Mouse (Mus musculus): ENCODE data around the gene Fgfr2. TPM values are rescaled to one million over a fixed set of nuclear protein-coding genes. Genes with fewer than 3 reads are reported as not detected.

Gene Fgfr2
- polyA plus RNA-seq, 1 experiment = 114 TPM

GRCm38 (mm10) chr7:132823832-132824231 is 299.3 kb downstream of the Fgfr2 start:
- peaks cover 2% of the 10 kb centered on the region; the same call in 1 of the 2 replicates for H3K4me1 ChIP-seq (ENCODE audit: control insufficient read depth, insufficient read depth, low read length)
- DNase-seq = no peak
- no peak for TF ChIP-seq CTCF (IDR thresholded peaks at IDR 0.05; ENCODE audit: insufficient read depth, low read length)
- no peak for TF ChIP-seq POLR2A (IDR thresholded peaks at IDR 0.05; ENCODE audit: borderline replicate concordance, extremely low read depth, low read depth, low read length)
- no peak overlapping the region for H3K4me3 ChIP-seq (replicated peaks; ENCODE audit: extremely low read depth, low read depth, low read length)

- H3K4me3 ChIP-seq (replicated peaks; ENCODE audit: extremely low read depth, low read depth, low read length) = no peak overlapping the region
- TF ChIP-seq CTCF (IDR thresholded peaks at IDR 0.05; ENCODE audit: insufficient read depth, low read length) (no peak), POLR2A (IDR thresholded peaks at IDR 0.05; ENCODE audit: borderline replicate concordance, extremely low read depth, low read depth, low read length) (no peak)
- no peak for DNase-seq
- WGBS = 48% methylated on average over 3 of the region's 3 CpGs
- H3K4me1 ChIP-seq (ENCODE audit: control insufficient read depth, insufficient read depth, low read length) = peaks cover 2% of the 10 kb centered on the region; the same call in 1 of the 2 replicates
Measured at GRCm38 (mm10) chr7:132820692-132821091, 302.5 kb downstream of the Fgfr2 start.

- TF ChIP-seq POLR2A (IDR thresholded peaks at IDR 0.05; ENCODE audit: borderline replicate concordance, extremely low read depth, low read depth, low read length) (no peak), CTCF (IDR thresholded peaks at IDR 0.05; ENCODE audit: insufficient read depth, low read length) (no peak)
- WGBS = 96% methylated on average over 6 of the region's 6 CpGs
- H3K4me3 ChIP-seq (replicated peaks; ENCODE audit: extremely low read depth, low read depth, low read length) = no peak overlapping the region
Measured at GRCm38 (mm10) chr7:132817056-132817455, 306.1 kb downstream of the Fgfr2 start.

GRCm38 (mm10) chr7:132816528-132816927 is 306.6 kb downstream of the Fgfr2 start:
- Histone ChIP-seq H3K4me3 (replicated peaks; ENCODE audit: extremely low read depth, low read depth, low read length) (no peak overlapping the region), H3K4me1 (ENCODE audit: control insufficient read depth, insufficient read depth, low read length) (peaks cover 2% of the 10 kb centered on the region; the same call in 1 of the 2 replicates)
- TF ChIP-seq CTCF (IDR thresholded peaks at IDR 0.05; ENCODE audit: insufficient read depth, low read length) = no peak
- TF ChIP-seq POLR2A (IDR thresholded peaks at IDR 0.05; ENCODE audit: borderline replicate concordance, extremely low read depth, low read depth, low read length) = no peak
- no peak for DNase-seq
- 88% methylated on average over 2 of the region's 2 CpGs for WGBS

More at GRCm38 (mm10) chr7:132817056-132817455, 306.1 kb downstream of the Fgfr2 start:
- H3K4me1 ChIP-seq (ENCODE audit: control insufficient read depth, insufficient read depth, low read length) = peaks cover 2% of the 10 kb centered on the region; the same call in 1 of the 2 replicates
- no peak for DNase-seq

- TF ChIP-seq POLR2A (IDR thresholded peaks at IDR 0.05; ENCODE audit: borderline replicate concordance, extremely low read depth, low read depth, low read length) = no peak
- TF ChIP-seq CTCF (IDR thresholded peaks at IDR 0.05; ENCODE audit: insufficient read depth, low read length) = no peak
- no peak overlapping the region for H3K4me3 ChIP-seq (replicated peaks; ENCODE audit: extremely low read depth, low read depth, low read length)
- DNase-seq = no peak
- 70% methylated on average over 5 of the region's 5 CpGs for WGBS
- H3K4me1 ChIP-seq (ENCODE audit: control insufficient read depth, insufficient read depth, low read length) = peaks cover 11% of the 10 kb centered on the region
Measured at GRCm38 (mm10) chr7:132815081-132815480, 308.1 kb downstream of the Fgfr2 start.

DNA sequence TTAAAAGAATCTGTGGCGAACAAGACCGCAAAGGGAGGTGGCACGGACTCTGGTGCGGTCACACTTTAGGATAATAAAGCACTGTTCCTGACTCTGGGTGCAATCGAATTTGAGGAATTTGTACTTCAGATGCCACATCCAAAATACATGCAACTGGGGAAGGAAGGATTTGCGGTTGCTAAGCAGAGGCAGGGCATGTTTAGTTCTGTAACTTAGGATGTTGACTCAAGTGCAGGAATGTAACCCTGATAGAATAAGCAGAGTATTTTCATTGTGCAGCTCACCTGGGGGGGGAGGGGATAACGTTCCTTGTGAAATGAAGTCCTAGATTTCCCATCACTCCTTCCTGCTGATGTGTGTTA is 309.1 kb downstream of the Fgfr2 start:
- peak overlapping the region; percentile 61 for H3K4me3 ChIP-seq (replicated peaks; ENCODE audit: extremely low read depth, low read depth, low read length)
- TF ChIP-seq POLR2A (IDR thresholded peaks at IDR 0.05; ENCODE audit: borderline replicate concordance, extremely low read depth, low read depth, low read length) (no peak), CTCF (IDR thresholded peaks at IDR 0.05; ENCODE audit: insufficient read depth, low read length) (no peak)
- peaks cover 17% of the 10 kb centered on the region for H3K4me1 ChIP-seq (ENCODE audit: control insufficient read depth, insufficient read depth, low read length)
- DNase-seq = no peak
- under 1% methylated on average over 7 of the region's 7 CpGs for WGBS

DNA sequence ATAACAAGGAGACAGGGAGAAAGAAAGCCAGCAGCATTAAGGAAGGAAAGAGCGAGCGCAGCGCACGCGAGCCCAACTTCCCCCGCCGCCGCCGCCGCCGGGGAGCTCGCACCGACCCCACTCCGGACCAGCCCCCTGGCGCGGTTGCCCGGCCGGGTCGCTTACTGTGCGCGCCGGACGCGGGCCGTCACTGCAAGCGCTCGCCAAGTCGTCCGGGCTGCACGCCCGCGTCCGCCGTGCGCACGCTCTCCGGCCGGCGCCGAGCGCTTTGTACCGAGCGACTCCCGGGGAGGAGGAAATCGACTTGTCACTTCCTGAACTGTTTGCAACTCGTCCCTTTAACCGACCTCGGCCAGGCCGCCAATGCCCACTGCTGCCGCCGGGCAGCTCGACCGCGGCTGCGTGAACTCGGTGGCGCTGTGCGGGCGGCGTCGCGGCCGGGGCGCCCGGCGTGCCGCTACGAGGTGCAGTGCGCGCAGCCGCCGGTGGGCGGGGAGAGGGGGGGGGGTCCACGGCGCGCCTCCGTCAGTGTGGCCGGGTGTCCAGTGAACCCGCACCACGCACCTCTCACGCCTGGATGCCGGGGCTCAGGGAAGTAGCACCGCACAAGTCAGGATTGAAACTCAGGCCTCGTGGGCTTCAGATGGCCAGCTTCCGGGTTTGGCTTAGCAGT is 309.6 kb downstream of the Fgfr2 start, which contains the start of gene Fam53b:
TSS of gene Fam53b (minus strand) at position 471 of the 673 bp plus-strand sequence.
- peak within 1 kb of the TSS; percentile 61 for H3K4me3 ChIP-seq (replicated peaks; ENCODE audit: extremely low read depth, low read depth, low read length)
- DNase-seq = peak; percentile 71
- WGBS = under 1% methylated on average over 84 of the region's 85 CpGs
- H3K4me1 ChIP-seq (ENCODE audit: control insufficient read depth, insufficient read depth, low read length) = peaks cover 22% of the 10 kb centered on the region
- TF ChIP-seq POLR2A (IDR thresholded peaks at IDR 0.05; ENCODE audit: borderline replicate concordance, extremely low read depth, low read depth, low read length) = peak; percentile 70; the same call in 1 of the 2 replicates
- no peak for TF ChIP-seq CTCF (IDR thresholded peaks at IDR 0.05; ENCODE audit: insufficient read depth, low read length)

DNA sequence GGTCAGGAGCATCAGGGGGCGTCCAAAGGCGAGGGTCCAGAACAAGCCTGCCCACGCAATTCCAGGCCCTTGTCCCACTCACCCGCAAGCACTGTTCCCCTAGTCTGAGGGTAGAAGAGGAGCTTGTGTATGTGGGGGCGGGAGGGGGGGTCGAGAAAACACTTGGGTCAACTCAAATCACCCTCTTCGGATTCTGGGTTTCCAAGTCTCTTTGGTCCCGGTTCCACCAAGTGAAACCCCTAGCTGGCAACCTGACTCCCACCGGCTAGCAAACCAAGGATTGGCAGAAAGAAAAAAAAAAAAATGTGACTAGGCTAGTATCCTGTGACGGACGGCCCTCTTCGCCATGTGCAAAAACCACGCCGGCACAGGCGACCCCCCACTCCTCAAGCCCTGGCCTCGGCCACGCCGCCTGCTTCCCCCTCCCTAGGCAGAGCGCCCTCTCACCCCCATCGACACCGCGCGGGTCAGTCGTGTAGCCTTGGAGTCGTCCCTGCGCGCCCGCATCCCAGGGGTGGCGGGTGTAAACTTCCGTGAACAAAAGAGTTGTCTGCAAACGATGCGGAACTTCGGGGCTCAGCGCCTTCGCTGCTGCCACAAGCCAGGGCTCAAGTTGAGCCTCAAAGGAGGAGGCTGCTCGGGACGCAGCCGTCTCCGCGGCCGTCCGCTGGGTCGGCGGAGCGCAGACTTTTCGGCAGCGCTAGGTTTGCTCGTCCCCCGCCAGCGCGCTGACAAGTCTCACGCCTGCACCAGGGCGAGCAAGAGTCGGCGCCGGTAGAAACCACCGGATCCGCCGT is 310.3 kb downstream of the Fgfr2 start:
- TF ChIP-seq POLR2A (IDR thresholded peaks at IDR 0.05; ENCODE audit: borderline replicate concordance, extremely low read depth, low read depth, low read length) (no peak; the same call in 1 of the 2 replicates), CTCF (IDR thresholded peaks at IDR 0.05; ENCODE audit: insufficient read depth, low read length) (no peak)
- Histone ChIP-seq H3K4me1 (ENCODE audit: control insufficient read depth, insufficient read depth, low read length) (peaks cover 25% of the 10 kb centered on the region), H3K4me3 (replicated peaks; ENCODE audit: extremely low read depth, low read depth, low read length) (peak overlapping the region; percentile 61)
- peak; percentile 70 for DNase-seq
- 1% methylated on average over 59 of the region's 59 CpGs for WGBS

- WGBS = 16% methylated on average over 23 of the region's 23 CpGs
- TF ChIP-seq POLR2A (IDR thresholded peaks at IDR 0.05; ENCODE audit: borderline replicate concordance, extremely low read depth, low read depth, low read length) (no peak), CTCF (IDR thresholded peaks at IDR 0.05; ENCODE audit: insufficient read depth, low read length) (no peak)
- Histone ChIP-seq H3K4me1 (ENCODE audit: control insufficient read depth, insufficient read depth, low read length) (peaks cover 32% of the 10 kb centered on the region), H3K4me3 (replicated peaks; ENCODE audit: extremely low read depth, low read depth, low read length) (peak overlapping the region; percentile 61)
- DNase-seq = peak; percentile 62
Measured at GRCm38 (mm10) chr7:132811716-132812618, 311.2 kb downstream of the Fgfr2 start.
